Mouse (Mus musculus): ENCODE data around the gene Nnat.

The Nnat gene

DNA sequence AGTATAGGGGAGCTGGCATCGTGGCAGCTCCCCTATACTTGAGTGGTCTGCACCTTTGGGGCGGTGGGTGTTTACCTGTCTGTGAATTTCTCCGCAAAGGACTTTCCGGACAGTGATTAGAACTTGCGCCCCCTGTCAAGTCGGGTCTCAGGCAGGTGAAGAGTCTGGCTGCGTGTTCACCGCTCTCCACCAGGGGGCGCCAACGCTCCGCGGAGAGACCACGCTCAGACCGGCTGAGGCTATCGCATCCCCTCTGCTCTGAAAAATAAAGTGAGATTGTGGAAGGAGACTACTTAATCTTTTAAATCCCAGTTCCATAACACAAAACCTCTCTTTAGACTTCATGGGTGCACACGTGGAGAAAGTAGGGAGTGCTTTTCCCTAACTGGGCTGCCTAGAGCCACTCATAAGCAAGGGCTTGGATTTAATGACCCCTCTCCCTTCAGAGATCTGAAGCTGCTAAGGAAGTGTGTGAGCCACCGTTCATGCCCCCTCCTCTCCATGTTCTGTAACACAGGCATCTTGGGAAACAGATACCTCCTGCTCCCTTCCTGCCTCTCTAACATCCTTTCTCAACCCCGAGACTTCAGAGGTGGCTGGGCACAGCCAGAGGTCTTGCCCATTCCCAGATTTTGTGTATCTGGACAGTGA lies 45.3 kb downstream of the Nnat start:
- DNase-seq (ENCODE audit: low spot score) = peak; percentile 62

DNA sequence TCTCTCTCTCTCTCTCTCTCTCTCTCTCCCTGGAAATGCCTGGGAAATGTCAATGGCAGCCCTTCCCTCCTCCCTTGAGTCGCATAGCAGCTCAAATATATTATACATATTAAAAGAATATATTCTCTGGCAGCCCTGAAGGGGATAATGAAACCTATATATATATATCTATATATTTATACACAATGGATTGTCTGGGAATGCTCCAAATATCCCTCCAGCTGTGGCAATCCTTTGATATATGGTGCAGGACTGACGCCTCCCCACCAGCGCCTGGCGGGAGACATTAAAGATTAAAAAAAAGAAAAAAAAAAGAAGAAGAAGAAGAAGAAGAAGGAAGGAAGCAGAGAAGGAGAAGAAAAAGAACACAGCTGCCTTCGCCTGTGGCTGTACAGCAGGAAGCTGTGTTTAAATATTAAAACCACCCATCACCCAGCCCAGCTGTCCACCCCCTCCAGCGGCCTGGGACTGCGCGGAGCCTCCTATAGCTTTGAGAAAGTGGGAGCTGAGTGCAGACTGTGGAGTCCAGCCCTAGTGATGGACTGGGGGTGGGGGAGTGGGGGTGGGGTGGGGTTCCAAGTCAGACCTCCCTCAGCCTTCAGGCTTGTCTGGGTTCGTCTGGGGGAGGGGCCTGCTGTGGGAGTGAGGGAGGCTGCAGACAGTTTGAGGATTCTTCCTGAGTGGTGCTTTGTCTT lies 47.8 kb downstream of the Nnat start:
- no peak for DNase-seq (ENCODE audit: low spot score)

DNA sequence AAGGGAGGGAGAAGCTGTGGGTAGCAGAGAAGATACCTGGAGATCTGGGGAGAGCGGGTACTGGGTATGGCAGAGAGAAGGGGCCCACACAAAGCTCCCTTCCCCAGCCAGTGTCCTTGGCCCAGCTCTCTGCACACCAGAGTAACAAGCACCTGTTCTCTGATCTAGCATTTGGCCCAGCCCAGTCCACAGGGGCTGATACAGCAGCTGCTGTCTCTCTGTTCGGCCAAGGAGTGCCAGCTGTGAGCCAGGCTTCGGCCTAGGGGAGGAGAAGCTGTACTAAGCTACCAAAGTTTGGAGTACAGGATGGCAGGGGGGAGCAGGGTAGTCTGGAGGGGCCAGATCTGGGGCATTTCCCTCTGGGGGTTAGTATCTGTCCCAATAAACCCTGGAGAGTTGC lies 51.9 kb downstream of the Nnat start:
- no peak for DNase-seq (ENCODE audit: low spot score)

Data from T-cell, adult 2 months (primary cell).